Mouse (Mus musculus) cerebellum, postnatal 4 days (tissue): Measurements from ENCODE around the gene Rufy3.

ENCODE experiments used
- DNase-seq, 2 experiments: peaks; one replicate each; pipeline ENCODE4 v3.0.0; 2022; ENCODE audit warnings: low spot score in 2 of 2, mixed read lengths in 1 of 2

The Rufy3 gene

DNA sequence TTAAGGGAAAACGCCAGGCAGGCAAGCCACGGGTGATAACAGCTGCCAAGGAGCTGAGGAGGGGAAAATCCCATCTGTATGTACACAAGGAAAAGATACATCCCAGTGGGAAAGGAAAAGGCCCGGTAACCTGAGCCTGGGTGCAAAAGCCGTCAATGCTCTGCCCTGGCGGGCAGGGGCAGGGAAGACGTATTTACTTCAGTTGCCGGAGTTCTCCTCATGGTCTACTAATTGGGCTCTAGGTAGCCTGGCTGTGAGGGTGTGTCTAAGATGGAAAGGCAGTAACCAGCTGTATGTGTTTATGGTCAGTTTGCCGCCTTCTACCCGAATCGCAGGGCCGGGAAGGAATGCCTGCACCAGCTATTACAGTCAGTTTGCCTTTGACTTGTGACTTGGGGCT is 64.3 kb downstream of the Rufy3 start:
- no peak for DNase-seq

DNA sequence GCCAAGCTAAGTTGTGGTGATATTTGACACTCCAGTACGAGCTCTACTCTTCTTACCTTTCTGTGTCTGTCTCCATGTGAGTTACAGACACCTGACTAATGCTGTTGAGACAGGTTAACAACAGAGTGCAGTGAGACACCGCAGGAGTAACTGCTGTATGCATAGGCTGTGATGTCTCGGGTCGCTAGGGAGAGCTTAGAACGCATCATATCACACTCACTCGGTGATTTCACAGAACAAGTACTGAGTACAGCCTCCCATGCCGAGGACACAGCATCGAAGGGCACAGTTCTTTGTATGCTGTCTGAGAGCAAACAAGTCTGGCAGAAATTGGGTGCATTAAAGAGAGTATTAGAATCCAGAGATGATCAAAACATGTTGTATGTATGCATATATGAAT is 65.1 kb downstream of the Rufy3 start:
- DNase-seq, result no peak

DNA sequence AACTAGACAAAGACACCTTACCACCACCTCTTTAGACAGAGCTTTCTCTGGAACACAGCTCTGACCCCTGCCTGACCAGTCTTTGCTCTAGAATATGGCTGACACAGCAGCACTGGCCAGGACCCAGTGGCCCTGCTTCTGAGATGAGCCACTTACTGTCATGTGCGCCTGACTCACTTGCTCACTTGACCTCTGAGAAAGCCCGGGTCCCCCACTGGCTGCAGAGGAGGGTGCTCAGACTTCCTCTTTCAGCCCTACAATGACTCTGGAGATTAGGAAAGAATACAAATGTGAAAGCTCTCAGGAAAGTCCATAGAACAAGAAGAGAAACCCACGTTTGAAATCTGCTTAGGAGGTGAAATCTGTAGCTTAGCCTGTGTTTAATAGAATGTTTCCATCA is 66.0 kb downstream of the Rufy3 start:
- no peak for DNase-seq

DNA sequence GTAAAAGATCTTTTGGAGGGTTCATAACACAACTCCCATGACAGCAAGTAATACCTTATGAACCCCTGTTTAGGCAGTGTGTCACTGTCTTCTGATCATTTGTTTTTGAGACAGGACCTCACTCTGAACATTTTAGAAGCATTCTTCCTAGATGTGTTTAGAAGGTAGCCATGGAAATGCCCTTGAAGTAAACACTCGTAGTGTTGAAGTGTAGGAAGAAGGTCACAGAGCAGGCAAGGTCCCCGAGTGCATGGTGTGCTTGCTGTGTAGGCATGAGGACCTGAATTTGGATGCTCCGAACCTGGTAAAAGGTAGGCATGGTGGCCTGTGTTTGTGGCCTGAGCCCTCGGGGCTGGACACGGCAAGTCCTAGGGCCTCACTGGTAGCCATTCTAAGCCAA is 66.7 kb downstream of the Rufy3 start:
- no peak for DNase-seq

DNA sequence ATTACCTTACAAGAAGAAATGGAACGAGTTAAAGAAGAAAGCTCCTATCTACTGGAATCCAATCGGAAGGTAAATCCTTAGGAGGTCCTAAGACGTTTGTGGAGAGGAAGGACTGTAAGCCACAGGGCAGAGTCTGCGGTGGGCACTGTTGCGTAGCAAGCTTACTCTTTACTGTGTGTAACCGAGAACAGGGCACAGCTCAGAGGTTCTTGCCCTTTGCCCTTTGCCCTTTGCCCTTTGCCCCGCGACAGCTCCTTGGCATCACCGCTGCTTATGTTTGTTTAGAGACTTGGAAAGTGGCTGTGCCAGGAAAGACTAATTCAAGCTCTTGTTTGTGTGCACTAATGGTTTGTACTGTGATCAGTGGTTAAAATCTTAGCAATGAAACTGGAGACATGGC is 67.6 kb downstream of the Rufy3 start:
- no peak for DNase-seq

DNA sequence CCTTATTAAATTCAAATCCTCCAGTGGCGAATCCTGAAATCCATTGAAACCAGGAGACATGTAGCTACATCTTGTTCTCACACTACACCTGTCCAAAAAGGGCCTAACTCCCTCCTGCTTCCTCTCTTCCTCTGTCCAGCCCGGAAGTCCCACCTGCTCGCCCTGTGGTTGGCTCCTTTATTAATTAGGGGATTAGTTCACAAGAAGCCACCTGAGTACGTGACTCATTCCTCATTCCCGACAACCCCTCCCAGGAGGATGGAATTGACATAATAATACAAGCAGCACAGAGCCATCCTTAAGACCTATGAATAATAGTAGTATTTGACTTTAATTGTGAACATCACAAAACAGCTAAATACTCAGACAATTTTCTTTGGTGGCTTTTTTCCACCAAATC is 69.2 kb downstream of the Rufy3 start:
- DNase-seq, result no peak

DNA sequence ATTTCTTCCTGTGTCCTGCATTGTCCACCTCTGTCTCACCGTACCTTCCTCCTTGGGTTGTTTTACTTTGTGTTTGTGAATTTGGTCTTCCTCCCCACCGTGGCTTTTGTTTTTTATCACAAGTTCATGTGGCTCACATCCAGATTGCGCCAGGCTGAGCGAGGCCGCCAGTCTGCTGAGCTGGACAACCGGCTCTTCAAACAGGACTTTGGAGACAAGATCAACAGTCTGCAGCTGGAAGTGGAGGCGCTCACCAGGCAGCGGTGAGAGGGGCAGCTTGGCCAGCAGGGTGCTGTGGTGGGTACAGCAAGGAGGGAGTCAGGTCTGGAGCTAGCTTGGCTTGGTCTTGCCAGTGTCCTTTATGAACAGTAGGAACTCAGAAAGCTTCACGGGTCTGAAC is 77.9 kb downstream of the Rufy3 start:
- no peak for DNase-seq

DNA sequence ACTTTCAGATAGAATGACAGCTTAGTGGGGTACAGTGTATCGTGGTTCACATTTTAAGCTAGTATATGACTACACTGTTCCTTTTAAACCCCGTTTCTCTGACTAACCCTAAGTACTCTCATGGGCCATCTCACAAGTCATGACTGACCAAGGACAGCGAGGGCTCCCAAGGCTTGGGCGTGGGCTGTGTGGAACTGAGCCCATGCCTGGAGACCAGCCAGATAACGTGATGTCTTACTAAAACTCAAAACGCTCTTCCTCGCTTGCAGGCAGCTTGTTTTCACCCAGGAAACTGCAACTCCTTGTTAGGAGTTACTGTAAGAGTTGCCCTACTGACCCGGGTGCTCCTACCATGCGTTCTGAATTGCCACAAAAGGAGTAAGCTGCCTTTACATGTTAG is 78.7 kb downstream of the Rufy3 start:
- no peak for DNase-seq

DNA sequence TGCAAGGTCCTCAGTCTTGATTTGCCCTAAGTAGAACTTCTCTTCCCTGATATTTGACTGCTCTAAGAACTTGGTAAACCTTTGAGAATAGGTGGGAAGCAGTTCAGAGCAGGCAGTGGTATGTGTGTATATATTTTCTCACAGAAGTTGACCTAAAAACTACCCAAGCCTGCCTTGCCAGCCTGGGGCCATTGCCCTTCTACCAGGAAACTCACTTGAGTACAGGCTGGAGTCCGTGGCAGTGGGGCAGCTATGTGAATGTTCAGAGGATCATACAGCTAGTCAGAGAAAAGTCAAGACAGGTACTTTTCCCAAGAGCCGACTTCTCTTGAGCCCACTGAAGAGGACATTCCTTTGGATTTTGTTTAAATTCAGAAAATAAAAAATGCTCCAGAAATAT is 80.1 kb downstream of the Rufy3 start:
- no peak for DNase-seq

DNA sequence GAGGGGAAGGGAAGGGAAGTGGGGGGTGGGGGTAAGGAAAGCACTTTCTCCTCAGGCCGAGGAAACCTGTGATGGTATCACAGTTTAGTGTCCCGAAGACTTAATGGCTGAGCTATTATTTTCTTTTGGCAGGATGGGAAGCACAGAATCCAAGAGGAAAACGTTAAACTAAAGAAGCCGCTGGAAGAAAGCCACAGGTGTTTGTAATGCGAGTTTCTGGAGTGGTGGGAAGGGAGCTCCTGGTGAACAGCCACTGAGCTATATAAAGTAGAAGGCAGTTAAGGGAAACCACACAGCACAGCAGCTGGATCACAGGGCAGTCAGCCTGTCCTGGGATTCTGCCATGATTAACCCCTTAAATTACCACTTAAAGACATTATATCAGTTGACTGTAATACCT is 80.6 kb downstream of the Rufy3 start:
- DNase-seq, result no peak

DNA sequence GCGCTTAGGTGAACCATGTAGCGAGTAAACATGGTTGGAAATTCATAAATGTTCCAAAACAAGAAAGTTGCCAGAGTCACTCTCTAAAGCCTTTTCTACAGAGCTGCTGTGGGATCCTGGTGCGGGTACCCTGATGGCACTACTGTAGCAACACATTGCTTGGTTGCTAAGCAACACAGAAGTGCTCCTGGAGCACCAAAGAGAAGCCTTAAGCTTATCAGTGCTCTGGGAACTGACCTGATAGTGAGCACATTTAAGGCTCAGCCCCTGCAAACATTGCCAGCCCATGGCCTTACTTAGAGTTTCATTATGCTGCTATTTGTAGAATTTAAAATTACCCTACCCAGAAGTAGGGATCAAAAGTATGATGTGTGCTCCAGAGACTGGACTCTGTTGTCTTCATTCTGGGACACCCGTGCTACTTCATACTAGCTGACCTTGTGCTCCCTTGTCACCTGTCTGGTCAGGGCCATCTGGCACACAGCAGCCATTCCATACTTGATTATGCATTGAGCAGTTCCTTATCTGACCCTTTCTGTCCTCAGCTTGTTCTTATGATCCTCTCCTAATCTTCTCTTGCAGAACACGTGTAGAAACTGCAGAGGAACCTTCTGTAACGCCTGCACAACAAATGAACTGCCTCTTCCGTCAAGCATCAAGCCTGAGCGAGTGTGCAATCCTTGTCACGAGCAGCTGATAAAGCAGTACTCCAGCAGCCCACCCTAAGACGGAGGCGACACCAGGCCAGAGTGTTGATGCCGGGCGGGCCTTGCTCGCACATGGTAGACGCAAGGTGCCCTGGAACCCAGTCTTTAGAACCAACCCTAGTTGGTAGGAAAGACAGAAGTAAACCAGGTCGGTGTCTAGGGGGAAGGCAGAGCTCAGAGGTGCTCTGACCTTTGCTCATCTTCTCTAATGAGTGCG is 84.7 kb downstream of the Rufy3 start:
- no peak for DNase-seq

DNA sequence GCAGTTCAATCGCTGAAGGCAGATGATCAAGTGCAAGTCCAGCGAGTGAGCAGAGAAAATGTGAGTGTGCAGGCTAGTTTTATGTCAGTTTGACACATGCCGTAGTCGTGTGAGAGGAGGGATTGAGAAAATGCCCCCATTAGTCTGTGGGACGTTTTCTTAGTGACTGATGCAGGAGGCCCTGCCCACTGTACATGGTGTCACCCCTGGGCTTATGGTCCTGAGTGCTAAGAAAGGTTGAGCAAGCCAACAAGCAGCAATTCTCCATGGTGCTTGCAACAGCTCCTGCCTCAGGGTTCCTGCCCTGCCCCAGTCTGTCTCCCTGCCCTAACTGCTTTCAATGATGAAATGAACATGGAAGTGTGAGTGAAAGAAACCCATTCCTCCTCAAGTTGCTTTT is 87.7 kb downstream of the Rufy3 start:
- no peak for DNase-seq

DNA sequence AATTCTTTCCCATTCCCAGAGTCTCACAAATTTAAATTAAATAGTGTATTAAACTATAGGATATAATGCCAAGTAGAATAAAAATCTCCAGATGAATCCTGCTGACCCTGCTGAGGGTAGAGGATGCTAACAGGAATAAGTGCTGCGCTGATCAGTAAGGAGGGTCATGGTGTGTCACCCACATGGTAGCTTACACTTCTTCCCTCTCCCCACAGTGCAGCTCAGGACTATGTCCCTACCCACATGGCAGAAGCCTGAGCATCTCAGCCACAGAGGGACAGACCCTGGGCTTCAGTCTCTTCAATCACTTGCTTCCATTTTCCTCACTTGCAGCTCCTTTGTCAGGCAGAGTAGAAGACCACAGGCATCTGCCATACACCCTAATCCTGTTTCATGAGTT is 93.0 kb downstream of the Rufy3 start:
- no peak for DNase-seq

DNA sequence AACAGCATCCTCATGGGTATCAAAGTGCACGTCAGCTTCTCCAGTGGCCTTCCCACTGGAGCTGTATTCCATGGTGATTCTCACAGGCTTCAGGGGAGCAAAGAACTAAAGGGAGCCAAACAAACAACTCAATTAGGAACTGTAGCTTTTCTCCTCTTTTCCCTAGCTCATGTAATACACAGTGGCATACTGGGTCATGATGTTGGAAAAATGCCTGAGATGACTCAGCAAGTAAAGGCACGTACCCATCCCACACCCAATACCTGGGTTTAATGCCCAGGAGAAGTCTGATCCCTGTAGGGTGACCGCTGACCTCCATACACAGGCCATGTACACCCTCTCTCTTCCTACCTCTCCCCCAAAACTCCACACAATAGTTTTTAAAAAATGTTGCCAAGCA is 98.3 kb downstream of the Rufy3 start:
- DNase-seq, result no peak

DNA sequence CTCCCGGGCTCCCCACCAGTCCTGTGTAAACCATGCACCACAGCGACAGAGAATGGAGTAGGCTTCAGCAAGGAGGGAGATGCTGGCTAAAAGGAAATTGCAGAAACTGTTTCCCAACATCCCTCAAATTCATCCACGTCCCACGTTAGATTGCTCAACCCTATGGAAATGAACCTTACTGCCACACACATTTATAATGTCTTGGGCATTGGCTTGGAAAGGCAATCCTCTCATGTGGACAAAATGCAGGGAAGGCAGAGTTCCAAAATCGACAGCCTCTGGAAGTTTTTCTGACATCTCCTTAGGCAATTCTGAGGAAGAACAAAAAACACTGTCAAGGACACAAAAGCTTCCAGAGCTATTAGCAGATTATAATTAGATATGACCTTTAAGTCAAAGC is 99.0 kb downstream of the Rufy3 start:
- DNase-seq, result no peak

DNA sequence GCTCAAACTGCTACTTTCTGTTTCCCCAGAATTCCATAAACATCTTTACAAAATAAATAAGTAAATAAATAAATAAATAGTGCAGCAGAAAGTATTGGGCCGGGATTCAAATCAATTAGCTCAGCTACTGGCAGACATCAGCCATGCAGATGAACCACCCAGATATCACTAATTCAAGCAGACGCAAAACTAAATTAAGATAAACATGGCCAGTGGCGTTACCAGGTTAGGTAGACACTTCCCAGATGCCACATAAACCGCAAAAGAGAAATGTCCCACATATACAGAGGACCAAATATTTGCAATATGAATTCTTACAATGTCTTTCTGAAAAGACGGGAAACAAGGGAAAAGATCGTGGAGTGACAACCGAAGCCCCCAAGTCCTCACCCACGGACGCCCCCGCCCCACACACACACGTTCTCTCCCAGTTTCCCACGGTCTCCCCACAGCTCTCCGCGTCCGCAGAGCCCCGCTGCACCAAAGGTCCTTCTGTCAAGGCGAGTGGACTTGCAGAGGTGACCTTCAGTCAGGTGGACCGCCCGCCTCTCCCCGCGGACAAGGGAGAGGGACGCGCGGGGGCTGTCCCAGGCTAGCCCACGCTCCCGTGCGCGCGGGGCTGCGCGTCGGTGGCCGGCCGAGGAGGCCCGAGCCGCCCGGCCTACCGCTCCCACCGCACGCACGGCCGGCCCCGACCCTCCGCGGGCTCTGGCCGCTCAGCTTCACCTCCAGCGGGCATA is 110.0 kb downstream of the Rufy3 start:
- DNase-seq, result no peak

DNA sequence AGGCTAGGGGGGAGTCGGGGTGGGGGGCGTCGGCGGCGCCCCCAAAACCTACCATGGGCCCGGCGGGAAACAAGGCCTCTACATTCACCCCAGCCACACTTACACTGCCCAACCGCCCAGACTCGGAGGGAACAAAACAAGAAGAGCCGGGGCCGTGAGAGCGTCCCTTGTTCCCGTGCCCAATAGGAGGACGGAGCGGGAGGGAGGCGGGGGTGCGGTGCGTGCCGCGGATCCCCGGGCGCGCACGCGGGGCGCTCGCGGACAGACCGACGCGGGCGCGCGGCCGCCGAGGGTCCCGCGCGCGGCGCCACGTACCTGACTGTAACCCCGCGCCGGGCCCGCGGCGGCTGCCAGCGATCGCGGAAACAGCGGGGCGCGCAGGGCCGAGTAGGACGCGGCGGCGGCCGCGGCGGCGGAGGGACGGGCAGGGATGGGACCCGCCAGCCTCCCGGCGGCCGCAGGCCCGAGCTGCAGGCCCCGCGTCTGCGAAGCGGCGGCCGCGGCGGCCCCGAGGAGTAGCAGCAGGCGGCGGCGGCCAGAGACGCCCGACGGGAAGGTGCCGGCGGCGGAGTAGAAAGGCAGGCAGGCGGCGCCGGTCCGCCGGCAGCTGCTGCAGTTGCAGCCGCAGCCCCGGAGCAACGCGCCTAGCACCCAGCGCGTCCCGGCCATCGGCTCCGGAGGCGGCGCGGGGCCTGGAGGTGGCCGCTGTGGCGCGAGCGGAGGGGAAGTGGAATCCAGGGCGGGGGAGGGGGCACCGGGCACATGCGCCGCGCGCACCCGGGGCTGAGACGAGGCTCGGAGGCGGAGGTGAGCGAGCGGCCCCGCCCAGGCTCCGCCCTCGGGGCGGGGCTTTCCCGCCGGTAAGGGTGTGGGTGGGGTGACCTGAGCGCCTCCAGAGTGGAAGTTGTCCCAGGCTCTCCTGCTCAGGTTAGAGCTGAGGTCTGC is 110.9 kb downstream of the Rufy3 start, which contains the start of gene Grsf1:
TSS of gene Grsf1 (minus strand) at position 729 of the 945 bp plus-strand sequence.
- DNase-seq, result peak; percentile 84 to 90

DNA sequence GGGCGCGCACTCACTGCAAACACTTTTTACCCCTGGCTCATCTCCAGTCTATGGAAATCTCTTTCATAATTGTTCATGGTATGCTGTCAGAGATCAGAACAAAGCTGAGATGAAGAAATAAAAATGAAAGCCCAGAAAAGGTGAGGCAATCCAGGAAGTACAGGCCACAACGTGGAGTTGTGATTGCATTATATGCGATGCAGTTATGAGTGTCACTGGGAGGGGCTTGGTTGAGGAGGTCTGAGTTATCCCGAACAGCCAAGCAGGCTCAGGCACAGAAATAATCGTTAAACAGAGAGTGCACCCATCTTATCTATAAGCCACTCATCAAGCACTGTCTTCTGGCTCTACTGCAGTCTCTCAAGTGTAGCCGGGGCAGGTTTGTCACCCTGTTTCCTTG is 114.1 kb downstream of the Rufy3 start:
- no peak for DNase-seq

DNA sequence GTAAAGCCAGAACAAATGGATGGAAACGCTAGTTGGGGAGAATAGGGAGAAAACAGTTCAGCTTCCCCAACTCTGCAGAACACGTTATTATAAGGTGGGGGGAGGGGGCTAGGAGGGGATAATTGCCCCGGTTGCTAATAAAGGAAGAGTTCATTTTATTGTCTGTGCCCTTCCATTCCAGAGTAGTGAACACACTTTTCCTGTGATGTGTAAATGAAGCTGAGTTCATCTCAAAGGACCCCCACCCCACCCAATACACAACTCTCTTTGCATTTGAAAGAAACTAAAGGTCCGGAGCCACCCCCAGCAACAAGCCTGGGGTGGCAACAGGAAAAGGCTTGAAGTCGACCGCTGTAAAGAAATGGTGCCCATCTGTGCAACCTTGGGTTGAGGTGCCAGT is 114.5 kb downstream of the Rufy3 start:
- no peak for DNase-seq

DNA sequence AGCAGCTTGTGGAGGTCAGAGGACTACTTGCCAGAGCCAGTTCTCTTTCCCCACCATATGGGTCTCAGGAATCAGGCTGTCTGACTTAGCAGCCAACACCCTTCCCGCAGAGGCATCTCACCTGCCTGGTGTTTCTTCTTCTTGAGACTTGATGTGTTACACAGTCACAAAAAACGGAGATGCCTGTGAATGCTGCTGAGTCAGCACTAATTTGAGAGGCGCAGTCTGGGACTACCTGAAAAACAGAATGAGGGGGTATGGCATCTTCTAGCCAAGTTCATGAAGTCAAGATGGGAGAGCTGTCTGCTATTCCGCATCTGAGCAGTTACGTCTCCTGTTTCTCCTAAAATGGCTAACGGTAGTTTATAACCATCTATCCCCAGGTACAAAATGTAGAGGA is 115.7 kb downstream of the Rufy3 start:
- no peak for DNase-seq

DNA sequence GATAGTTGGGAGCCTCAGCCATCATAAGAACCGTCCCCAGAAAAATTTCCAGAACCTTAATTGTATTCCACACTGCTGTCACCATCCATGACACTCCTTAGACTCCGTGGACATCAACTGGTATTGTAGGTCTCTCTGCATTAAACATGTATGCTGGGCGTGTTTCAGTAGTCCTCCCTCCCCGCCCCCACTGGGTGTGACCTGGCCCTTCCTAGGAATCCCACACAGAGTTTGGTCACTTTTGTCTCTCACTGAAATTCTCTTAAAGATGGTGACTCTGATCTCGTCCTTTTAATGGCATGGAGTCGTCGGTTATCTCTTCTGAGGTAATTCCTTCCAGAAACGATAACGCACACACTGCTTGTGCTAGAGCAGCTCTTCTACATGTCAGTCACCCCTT is 118.9 kb downstream of the Rufy3 start:
- DNase-seq, result no peak

DNA sequence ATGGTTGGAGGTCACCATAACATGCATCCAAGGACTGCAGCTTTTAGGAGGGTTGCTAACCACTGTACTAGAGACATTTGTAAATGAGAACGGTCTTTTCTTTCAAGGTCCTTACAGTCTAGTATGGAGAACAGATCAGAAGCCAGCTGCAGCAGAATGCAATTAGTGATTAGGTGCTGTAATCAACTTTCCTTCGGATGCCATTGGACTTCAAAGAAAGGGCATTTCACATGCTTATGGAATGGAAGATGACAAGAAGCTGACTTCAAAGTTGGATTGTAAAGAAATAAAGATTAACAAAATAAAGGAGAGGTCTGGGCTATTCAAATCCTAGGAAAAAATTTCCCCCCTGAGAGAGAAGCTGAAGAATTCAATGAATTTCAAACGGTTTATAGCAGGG is 119.4 kb downstream of the Rufy3 start:
- no peak for DNase-seq
